Comparison of ENCODE assay signal across 15 mouse cellular contexts in genomic region chr9:16353049-16353724, GRCm38 (mm10).
DNase-seq lines count a peak whose midpoint lies in the region; ATAC-seq lines count a peak whose summit lies in the region.
"Had no signal": no experiment of that assay in that cellular context is flagged by ENCODE, and none has a peak within 500 bp of the region (broad histone marks: within the 10 kb centered on the region; RNA-seq: fewer than 3 reads in every experiment).

No protein-coding gene starts in this region.

- WGBS in hindbrain, embryonic 12.5 days = 12% methylated on average over 4 of the region's 4 CpGs
- 5% methylated on average over 4 of the region's 4 CpGs for WGBS in midbrain, embryonic 15.5 days

- H3K4me1 ChIP-seq in hindbrain, embryonic 12.5 days = peaks cover 16% of the 10 kb centered on the region
- peaks cover 22% of the 10 kb centered on the region for H3K4me1 ChIP-seq in midbrain, embryonic 15.5 days
- H3K4me1 ChIP-seq: embryonic facial prominence, embryonic 15.5 days; heart, embryonic 12.5 days; liver, embryonic 13.5 days had no signal

- H3K27me3 ChIP-seq in hindbrain, embryonic 12.5 days = no peaks in the 10 kb centered on the region
- no peaks in the 10 kb centered on the region for H3K27me3 ChIP-seq in midbrain, embryonic 15.5 days (replicated peaks)
- H3K27me3 ChIP-seq: embryonic facial prominence, embryonic 15.5 days; heart, embryonic 12.5 days; liver, embryonic 13.5 days had no signal

- no peaks in the 10 kb centered on the region for H3K36me3 ChIP-seq in hindbrain, embryonic 12.5 days
- no peaks in the 10 kb centered on the region for H3K36me3 ChIP-seq in midbrain, embryonic 15.5 days (replicated peaks)
- H3K36me3 ChIP-seq: embryonic facial prominence, embryonic 15.5 days; heart, embryonic 12.5 days; liver, embryonic 13.5 days had no signal

- no peaks in the 10 kb centered on the region for H3K9me3 ChIP-seq in hindbrain, embryonic 12.5 days (replicated peaks)
- H3K9me3 ChIP-seq in midbrain, embryonic 15.5 days = no peaks in the 10 kb centered on the region
- H3K9me3 ChIP-seq: embryonic facial prominence, embryonic 15.5 days; heart, embryonic 12.5 days; liver, embryonic 13.5 days had no signal

- H3K4me2 ChIP-seq in hindbrain, embryonic 12.5 days (replicated peaks) = peak overlapping the region; percentile 33
- H3K4me2 ChIP-seq in midbrain, embryonic 15.5 days = no peak overlapping the region; the same call in 1 of the 2 replicates
- H3K4me2 ChIP-seq: embryonic facial prominence, embryonic 15.5 days; heart, embryonic 12.5 days; liver, embryonic 13.5 days had no signal

- peak; percentile 93 for DNase-seq in ES-CJ7 (ENCODE audit: low read depth, low spot score)
- peak; percentile 49 for DNase-seq in embryo, embryonic 9.5 days (ENCODE audit: extremely low spot score)
- no peak for DNase-seq in cerebellum, adult 11 months
- no peak for DNase-seq in cerebellum, postnatal 10 days
- no peak for DNase-seq in layer of hippocampus, adult 8-10 months (ENCODE audit: low spot score in 2 of 2)
- no peak for DNase-seq in right cerebral cortex, postnatal 10 days (ENCODE audit: low spot score in 2 of 2)
- DNase-seq: adrenal gland, postnatal 10 days; liver, embryonic 13.5 days; lung, postnatal 14 days; right cerebral cortex, postnatal 25 days; thymus, postnatal 4 days had no signal

- no peak overlapping the region for H3K9ac ChIP-seq in hindbrain, embryonic 12.5 days
- no peak overlapping the region for H3K9ac ChIP-seq in midbrain, embryonic 15.5 days
- H3K9ac ChIP-seq: embryonic facial prominence, embryonic 15.5 days; heart, embryonic 12.5 days; liver, embryonic 13.5 days had no signal

- peak overlapping the region; percentile 60 for H3K27ac ChIP-seq in hindbrain, embryonic 12.5 days
- peak overlapping the region; percentile 70 for H3K27ac ChIP-seq in midbrain, embryonic 15.5 days
- H3K27ac ChIP-seq: embryonic facial prominence, embryonic 15.5 days; liver, embryonic 13.5 days had no signal

- ATAC-seq in hindbrain, embryonic 12.5 days (ENCODE audit: low FRiP score) = peak; percentile 78
- ATAC-seq in midbrain, embryonic 15.5 days (replicated peaks) = peak; percentile 74

- H3K4me3 ChIP-seq in hindbrain, embryonic 12.5 days = no peak overlapping the region
- no peak overlapping the region for H3K4me3 ChIP-seq in midbrain, embryonic 15.5 days
- H3K4me3 ChIP-seq: embryonic facial prominence, embryonic 15.5 days; heart, embryonic 12.5 days; liver, embryonic 13.5 days had no signal

Comparison
In these comparisons a context has a peak if more than half of its experiments do, and no peak if none do; other contexts are left out.
1. DNase-seq: peak in ES-CJ7 (single experiment) and embryo, embryonic 9.5 days (single experiment); none in cerebellum, adult 11 months (single experiment), cerebellum, postnatal 10 days (0 of 2), layer of hippocampus, adult 8-10 months (0 of 2) and right cerebral cortex, postnatal 10 days (0 of 2).